Mouse (Mus musculus) neural tube, embryonic 12.5 days (tissue): Measurements from ENCODE around the gene Fam184b. TPM values are rescaled to one million over a fixed set of nuclear protein-coding genes. Genes with fewer than 3 reads are reported as not detected.

Experiments
- ATAC-seq: fragments of 200-750 bp; cut with Nextera tagmentation; 2 replicates; pipeline ENCODE4 v1.8.0; 2017; ENCODE audit warnings: low read depth, mild to moderate bottlenecking, moderate TSS enrichment, moderate library complexity; ENCODE audit not compliant: low FRiP score
- H3K27ac ChIP-seq: fragments of 300-500 bp; sonication (generic); 2 replicates; pipeline ENCODE4 v1.5.1; 2016
- H3K27me3 ChIP-seq: fragments of 300-500 bp; sonication (generic); replicated peaks from 2 replicates; pipeline ENCODE4 v1.6.1; 2016; ENCODE audit warnings: mild to moderate bottlenecking
- H3K36me3 ChIP-seq: fragments of 300-500 bp; sonication (generic); 2 replicates; pipeline ENCODE4 v1.6.1; 2016; ENCODE audit warnings: mild to moderate bottlenecking
- H3K4me1 ChIP-seq: fragments of 300-500 bp; sonication (generic); 2 replicates; pipeline ENCODE4 v1.6.1; 2016
- H3K4me2 ChIP-seq: fragments of 300-500 bp; sonication (generic); replicated peaks from 2 replicates; pipeline ENCODE4 v1.6.1; 2016; ENCODE audit warnings: mild to moderate bottlenecking
- H3K4me3 ChIP-seq: fragments of 300-500 bp; sonication (generic); 2 replicates; pipeline ENCODE4 v1.5.1; 2016
- H3K9ac ChIP-seq: fragments of 300-500 bp; sonication (generic); 2 replicates; pipeline ENCODE4 v1.6.1; 2016; ENCODE audit warnings: mild to moderate bottlenecking
- H3K9me3 ChIP-seq: fragments of 300-500 bp; sonication (generic); 2 replicates; pipeline ENCODE4 v1.6.1; 2016; ENCODE audit warnings: mild to moderate bottlenecking
- WGBS: fragments of 180-500 bp; shearing (Covaris S2); methylation state at CpG from one replicate; pipeline ENCODE4 v1.1.7; 2016; 5-methylcytosine and 5-hydroxymethylcytosine counted together
- polyA plus RNA-seq: library from polyadenylated mRNA; unstranded; fragments of >200 nt; fragmentation: Nextera tagmentation; extraction: Ambion mirVana; gene quantifications from 2 replicates; pipeline ENCODE4 v1.2.1, GENCODE M21; 2016

Fam184b gene
- polyA plus RNA-seq, 1 experiment from 2014 or later: 1.8 TPM

DNA sequence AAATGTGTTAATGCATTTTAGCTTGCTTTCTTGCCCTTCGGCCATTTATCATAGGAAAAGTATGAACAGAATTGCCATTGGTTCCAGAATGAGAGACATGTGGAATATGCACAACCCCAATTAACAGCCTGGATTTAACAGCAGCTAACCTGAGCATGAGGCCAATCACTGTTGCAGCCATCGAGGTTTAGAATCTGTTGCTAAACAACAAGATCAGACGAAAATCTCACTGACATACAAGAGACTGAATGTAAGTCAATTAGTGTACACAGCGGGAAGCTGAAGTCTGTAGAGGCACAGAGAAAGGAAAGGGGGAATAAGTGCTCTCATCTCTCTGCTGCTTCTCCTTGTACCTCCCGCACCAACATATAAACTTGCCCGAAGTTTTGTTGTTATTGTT is 46.1 kb downstream of the Fam184b start:
- no peak overlapping the region for H3K9ac ChIP-seq
- no peaks in the 10 kb centered on the region for H3K4me1 ChIP-seq
- H3K27ac ChIP-seq: no peak overlapping the region
- H3K36me3 ChIP-seq: no peaks in the 10 kb centered on the region
- no peak overlapping the region for H3K4me2 ChIP-seq
- 77% methylated on average over 6 of the region's 6 CpGs for WGBS
- ATAC-seq: no peak
- H3K27me3 ChIP-seq: no peaks in the 10 kb centered on the region
- no peak overlapping the region for H3K4me3 ChIP-seq
- H3K9me3 ChIP-seq: no peaks in the 10 kb centered on the region

DNA sequence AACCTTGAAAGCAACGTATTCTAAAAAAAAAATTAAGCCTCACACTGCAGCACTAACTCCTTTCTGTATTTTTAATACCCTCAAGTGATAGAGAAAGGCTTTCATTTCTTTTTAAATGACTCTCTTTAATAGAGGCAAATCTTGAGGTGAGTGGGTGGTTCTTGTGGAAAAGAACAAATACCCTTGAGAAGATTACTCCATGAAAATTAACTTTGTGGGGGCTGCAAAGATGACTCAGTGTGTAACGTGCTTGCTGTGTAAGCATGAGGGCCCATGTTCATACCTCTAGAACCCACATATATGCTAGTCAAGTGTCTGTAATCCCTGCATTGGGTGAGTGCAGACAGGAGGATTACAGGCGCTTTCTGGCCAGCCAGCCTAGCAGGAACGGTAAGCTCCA is 49.3 kb downstream of the Fam184b start:
- no peaks in the 10 kb centered on the region for H3K4me1 ChIP-seq
- H3K27me3 ChIP-seq: no peaks in the 10 kb centered on the region
- H3K4me3 ChIP-seq: no peak overlapping the region
- WGBS: 90% methylated on average over 4 of the region's 4 CpGs
- H3K27ac ChIP-seq: no peak overlapping the region
- no peak overlapping the region for H3K9ac ChIP-seq
- H3K4me2 ChIP-seq: no peak overlapping the region
- H3K9me3 ChIP-seq: no peaks in the 10 kb centered on the region
- no peaks in the 10 kb centered on the region for H3K36me3 ChIP-seq
- no peak for ATAC-seq

DNA sequence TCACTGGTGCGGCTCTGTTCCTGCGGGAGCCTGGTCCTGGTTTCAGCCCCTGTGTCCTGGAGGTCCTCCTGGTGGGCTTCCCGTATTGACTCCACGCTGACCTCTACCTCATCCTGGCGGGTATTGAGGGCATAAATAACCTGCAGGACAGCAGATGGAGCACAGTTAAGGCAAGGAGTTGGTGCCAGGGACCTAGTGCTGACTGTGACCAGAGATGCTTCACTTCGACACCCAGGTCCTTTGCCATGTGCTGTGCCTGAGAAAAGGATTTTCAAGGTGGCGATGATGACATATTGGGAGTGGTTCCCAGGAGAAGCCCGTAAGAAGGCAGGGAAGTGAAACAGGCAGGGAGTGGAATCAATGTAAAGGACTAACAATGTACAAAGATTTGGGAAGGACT is 54.8 kb downstream of the Fam184b start:
- Histone ChIP-seq H3K4me2 (no peak overlapping the region), H3K9me3 (no peaks in the 10 kb centered on the region), H3K27me3 (no peaks in the 10 kb centered on the region), H3K4me3 (no peak overlapping the region), H3K4me1 (no peaks in the 10 kb centered on the region), H3K36me3 (no peaks in the 10 kb centered on the region), H3K9ac (no peak overlapping the region), H3K27ac (no peak overlapping the region)
- WGBS: 84% methylated on average over 8 of the region's 8 CpGs
- ATAC-seq: no peak

DNA sequence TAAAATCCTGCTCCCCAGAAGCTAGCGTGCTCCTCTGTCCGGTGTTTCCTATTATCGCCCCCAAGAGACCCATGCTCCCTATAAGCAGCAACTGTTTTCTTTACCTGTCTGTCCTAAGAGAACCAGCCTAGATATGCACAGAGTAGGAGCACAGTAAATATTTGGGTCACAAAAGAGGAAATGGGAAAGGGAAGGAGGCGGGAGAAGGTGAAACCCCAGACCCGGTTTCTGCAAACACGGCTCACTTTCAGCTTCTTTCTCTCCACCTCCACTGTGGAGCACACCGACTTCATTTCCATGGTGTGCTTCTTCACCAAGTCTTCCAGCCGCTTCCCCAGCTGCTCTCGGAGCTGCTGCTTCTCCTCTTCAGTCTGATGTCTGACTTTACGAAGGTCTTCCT is 59.1 kb downstream of the Fam184b start:
- no peak overlapping the region for H3K4me2 ChIP-seq
- H3K9ac ChIP-seq: no peak overlapping the region
- H3K27me3 ChIP-seq: no peaks in the 10 kb centered on the region
- H3K4me1 ChIP-seq: no peaks in the 10 kb centered on the region
- no peaks in the 10 kb centered on the region for H3K9me3 ChIP-seq
- no peak for ATAC-seq
- no peak overlapping the region for H3K27ac ChIP-seq
- WGBS: 89% methylated on average over 10 of the region's 10 CpGs
- no peaks in the 10 kb centered on the region for H3K36me3 ChIP-seq
- no peak overlapping the region for H3K4me3 ChIP-seq

DNA sequence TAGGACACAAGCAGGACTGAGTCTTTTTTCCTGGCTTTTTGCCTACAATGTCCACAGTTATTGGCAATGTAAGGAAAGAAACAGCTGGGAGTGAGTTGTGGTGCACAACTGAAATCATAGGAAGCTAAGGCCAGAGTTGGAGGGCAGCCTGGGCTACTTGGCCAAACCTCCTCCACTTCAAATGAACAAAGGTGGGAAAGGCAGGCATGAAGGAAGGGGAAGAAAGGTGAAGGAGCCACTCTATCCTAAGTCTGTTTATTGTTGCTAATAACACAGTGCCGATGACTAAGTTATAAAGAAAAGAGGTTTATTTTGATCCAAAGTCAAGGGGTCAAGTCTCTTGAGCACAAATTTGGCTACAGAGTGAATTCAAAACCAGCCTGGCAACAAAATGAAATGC is 62.0 kb downstream of the Fam184b start:
- ATAC-seq: no peak
- H3K4me3 ChIP-seq: no peak overlapping the region
- 92% methylated on average over 1 of the region's 1 CpGs for WGBS

DNA sequence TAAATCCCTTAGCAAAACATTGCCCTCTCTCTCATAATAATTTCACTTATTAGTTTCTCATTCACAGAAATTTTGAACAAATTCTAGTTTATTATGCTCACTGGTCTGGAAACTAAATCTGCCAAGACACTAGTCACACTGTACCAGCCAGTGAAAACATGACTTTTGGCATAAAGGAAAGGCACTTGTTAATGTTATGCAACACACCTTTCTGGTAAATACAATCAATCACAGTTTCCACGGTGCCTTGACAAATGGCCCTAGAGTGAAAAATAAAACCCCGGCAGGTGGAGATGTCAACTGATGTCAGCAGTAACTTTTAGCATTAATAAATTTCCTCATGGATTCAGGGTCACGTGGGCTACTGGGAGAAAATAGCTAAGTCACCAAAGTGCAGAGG is 62.7 kb downstream of the Fam184b start:
- Histone ChIP-seq H3K27me3 (no peaks in the 10 kb centered on the region), H3K4me3 (no peak overlapping the region), H3K9ac (no peak overlapping the region), H3K4me1 (peaks cover 14% of the 10 kb centered on the region; the same call in 1 of the 2 replicates), H3K36me3 (no peaks in the 10 kb centered on the region), H3K27ac (no peak overlapping the region), H3K9me3 (no peaks in the 10 kb centered on the region), H3K4me2 (no peak overlapping the region)
- 63% methylated on average over 3 of the region's 3 CpGs for WGBS
- ATAC-seq: no peak

More for the DNA sequence above, 62.0 kb downstream of the Fam184b start:
- H3K9ac ChIP-seq: no peak overlapping the region
- no peaks in the 10 kb centered on the region for H3K9me3 ChIP-seq
- no peaks in the 10 kb centered on the region for H3K27me3 ChIP-seq
- H3K36me3 ChIP-seq: no peaks in the 10 kb centered on the region
- H3K4me2 ChIP-seq: no peak overlapping the region
- H3K27ac ChIP-seq: no peak overlapping the region
- H3K4me1 ChIP-seq: peaks cover 12% of the 10 kb centered on the region; the same call in 1 of the 2 replicates

DNA sequence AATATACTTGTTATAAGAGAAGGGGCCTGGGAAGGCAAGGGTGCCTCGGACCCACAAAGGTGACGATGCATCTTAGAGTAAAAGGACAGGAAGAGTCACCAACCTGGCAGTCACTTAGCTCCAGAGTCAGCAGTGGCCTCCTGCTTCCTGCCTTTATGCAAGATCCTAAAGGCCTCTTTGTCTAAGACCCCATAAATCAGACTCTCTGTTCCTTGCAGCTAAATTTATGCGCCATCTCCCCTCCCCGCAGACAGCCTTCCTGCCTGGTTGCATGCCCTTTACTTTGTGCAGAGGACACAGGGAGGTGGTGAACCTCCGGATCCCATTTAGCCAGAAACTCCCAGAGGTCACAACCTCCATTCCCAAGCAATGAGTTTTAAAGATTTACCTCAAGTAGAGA is 66.6 kb downstream of the Fam184b start:
- Histone ChIP-seq H3K9ac (no peak overlapping the region), H3K36me3 (no peaks in the 10 kb centered on the region), H3K27me3 (no peaks in the 10 kb centered on the region), H3K4me1 (peaks cover 14% of the 10 kb centered on the region; the same call in 1 of the 2 replicates), H3K4me2 (peak overlapping the region; percentile 28; the same call in 1 of the 2 replicates), H3K27ac (no peak overlapping the region), H3K4me3 (no peak overlapping the region), H3K9me3 (no peaks in the 10 kb centered on the region)
- ATAC-seq: peak; percentile 95
- 7% methylated on average over 5 of the region's 5 CpGs for WGBS

DNA sequence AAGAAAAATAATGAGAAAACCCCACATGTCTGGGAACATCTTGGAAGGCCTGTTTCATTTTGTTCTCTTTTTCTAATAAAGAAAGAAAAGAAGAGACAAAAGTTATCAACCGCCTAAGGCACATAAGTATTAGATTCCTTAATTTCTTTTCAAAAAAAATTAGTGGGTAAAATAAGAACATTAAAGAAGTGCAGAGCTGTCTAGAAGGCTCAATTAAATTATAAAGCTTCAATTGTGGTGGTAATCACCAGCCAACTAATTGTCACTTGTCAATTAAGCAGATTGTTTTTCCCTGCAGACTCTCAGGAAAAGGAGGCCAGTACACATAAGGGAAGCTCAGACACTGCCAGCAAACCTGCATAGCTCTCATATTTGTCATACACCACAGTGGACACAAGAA is 73.6 kb downstream of the Fam184b start:
- no peaks in the 10 kb centered on the region for H3K27me3 ChIP-seq
- no peak overlapping the region for H3K27ac ChIP-seq
- ATAC-seq: no peak
- 89% methylated on average over 1 of the region's 1 CpGs for WGBS
- no peak overlapping the region for H3K9ac ChIP-seq
- no peak overlapping the region for H3K4me3 ChIP-seq
- H3K9me3 ChIP-seq: no peaks in the 10 kb centered on the region
- H3K36me3 ChIP-seq: no peaks in the 10 kb centered on the region
- no peak overlapping the region for H3K4me2 ChIP-seq
- no peaks in the 10 kb centered on the region for H3K4me1 ChIP-seq

DNA sequence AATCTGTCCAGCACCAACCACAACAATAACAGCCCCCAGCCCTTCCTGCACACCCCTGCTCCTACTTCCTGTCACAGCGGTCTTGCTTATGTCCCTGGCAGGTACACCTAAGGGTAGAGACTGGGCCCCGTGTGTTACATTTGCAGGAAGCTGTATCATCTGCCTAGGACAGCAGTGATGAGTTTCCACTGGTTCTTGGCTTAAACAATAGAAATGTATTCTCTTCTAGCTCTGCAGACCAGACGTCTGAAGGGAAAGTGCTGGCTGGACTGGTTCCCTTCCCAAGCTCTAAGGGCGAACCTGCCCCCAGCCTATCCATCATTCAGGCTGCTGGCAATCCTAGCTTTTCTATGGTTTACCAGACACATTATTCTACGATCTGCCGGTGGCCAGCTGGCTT is 75.4 kb downstream of the Fam184b start:
- Histone ChIP-seq H3K27ac (no peak overlapping the region), H3K27me3 (no peaks in the 10 kb centered on the region), H3K9me3 (no peaks in the 10 kb centered on the region), H3K9ac (no peak overlapping the region), H3K4me1 (no peaks in the 10 kb centered on the region), H3K36me3 (no peaks in the 10 kb centered on the region), H3K4me2 (no peak overlapping the region), H3K4me3 (no peak overlapping the region)
- 64% methylated on average over 6 of the region's 6 CpGs for WGBS
- ATAC-seq: no peak

DNA sequence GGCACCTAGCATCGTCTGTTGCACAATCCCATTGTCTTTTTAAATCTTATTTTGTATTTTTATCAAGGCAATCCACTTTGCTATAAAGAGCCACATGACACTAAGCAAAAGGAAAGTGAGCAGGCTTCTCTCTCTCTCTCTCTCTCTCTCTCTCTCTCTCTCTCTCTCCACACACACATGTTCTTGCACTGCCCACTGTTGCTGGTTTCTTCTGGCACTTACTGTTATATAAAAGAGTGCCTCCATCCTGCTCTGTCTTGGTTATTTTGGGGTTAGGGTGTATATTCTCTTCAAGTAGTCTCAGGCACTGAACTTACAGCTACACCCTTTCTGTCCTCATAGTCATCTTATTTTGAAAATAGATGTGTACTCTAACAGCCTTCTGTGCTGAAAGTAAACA is 89.8 kb downstream of the Fam184b start:
- no peaks in the 10 kb centered on the region for H3K4me1 ChIP-seq
- 85% methylated on average over 1 of the region's 1 CpGs for WGBS
- H3K27me3 ChIP-seq: no peaks in the 10 kb centered on the region
- no peak for ATAC-seq
- no peak overlapping the region for H3K9ac ChIP-seq
- no peaks in the 10 kb centered on the region for H3K36me3 ChIP-seq
- no peak overlapping the region for H3K27ac ChIP-seq
- H3K9me3 ChIP-seq: no peaks in the 10 kb centered on the region
- no peak overlapping the region for H3K4me3 ChIP-seq
- no peak overlapping the region for H3K4me2 ChIP-seq

DNA sequence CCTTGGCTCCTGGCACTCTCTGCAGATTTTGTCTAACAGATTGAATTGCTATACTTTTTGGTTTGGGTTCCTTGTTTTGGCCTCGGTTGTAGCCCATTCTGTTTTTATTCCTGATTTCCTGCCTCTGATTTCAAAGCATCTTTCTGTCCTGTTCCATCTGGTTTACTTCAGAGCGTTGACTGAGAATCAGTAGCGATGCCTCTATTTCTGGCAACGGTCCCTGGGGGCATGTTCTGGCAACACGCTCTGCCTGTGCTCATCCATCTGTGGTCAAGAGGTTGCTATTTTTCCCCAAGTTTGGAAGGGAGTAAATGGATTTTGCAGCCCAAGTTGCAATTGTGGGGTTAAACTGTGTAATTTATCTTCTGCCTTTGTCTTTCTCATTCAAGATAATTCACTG is 96.0 kb downstream of the Fam184b start:
- no peaks in the 10 kb centered on the region for H3K27me3 ChIP-seq
- H3K4me1 ChIP-seq: no peaks in the 10 kb centered on the region
- H3K27ac ChIP-seq: no peak overlapping the region
- no peak overlapping the region for H3K9ac ChIP-seq
- 51% methylated on average over 5 of the region's 5 CpGs for WGBS
- no peaks in the 10 kb centered on the region for H3K9me3 ChIP-seq
- no peaks in the 10 kb centered on the region for H3K36me3 ChIP-seq
- no peak overlapping the region for H3K4me3 ChIP-seq
- H3K4me2 ChIP-seq: no peak overlapping the region
- ATAC-seq: no peak

DNA sequence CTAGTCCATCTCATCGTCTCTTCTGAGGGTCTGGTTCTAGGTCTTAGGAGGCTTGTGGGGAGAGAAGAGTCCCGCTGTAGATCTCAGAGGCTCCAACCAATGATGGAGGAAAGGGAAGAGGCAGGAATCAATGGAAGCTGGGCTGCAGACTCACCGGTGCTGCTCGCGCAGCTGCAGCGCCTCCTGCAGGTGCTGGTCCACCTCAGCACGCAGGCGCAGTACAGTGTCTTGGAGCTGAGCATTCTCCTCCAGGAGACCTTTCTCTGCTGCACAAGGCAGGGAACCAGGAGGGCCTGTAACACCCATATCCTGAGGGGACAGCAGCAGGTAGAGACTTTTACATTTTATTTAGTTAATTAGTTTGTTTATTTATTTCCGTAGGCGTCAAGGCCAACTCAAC is 99.9 kb downstream of the Fam184b start:
- 58% methylated on average over 10 of the region's 10 CpGs for WGBS
- Histone ChIP-seq H3K4me2 (no peak overlapping the region), H3K36me3 (no peaks in the 10 kb centered on the region), H3K27me3 (no peaks in the 10 kb centered on the region), H3K27ac (no peak overlapping the region), H3K9ac (no peak overlapping the region), H3K4me1 (no peaks in the 10 kb centered on the region), H3K4me3 (no peak overlapping the region), H3K9me3 (no peaks in the 10 kb centered on the region)
- ATAC-seq: no peak

DNA sequence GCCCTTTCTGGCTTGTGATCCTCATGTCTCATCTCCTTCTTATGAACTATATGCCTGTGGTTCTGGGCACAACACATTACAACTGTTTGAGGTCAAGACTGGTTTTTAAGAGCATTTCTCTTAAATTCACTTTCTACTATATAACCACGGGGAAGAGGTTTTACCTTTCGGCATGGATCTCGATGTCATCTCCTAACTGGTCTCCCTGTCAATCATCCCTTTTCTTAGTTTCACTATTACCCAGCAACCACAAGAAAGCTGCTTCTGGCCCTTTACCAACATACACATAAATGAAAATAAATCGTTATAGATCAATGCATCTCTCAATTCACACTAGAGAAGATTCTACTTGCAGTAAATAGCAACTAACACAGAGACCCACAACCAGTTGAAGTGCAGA is 104.2 kb downstream of the Fam184b start:
- H3K4me1 ChIP-seq: no peaks in the 10 kb centered on the region
- H3K4me3 ChIP-seq: no peak overlapping the region
- no peak overlapping the region for H3K9ac ChIP-seq
- no peaks in the 10 kb centered on the region for H3K9me3 ChIP-seq
- 78% methylated on average over 4 of the region's 4 CpGs for WGBS
- H3K27me3 ChIP-seq: no peaks in the 10 kb centered on the region
- no peak overlapping the region for H3K27ac ChIP-seq
- H3K36me3 ChIP-seq: peaks cover 10% of the 10 kb centered on the region
- no peak for ATAC-seq
- H3K4me2 ChIP-seq: no peak overlapping the region
